Mouse (Mus musculus) brain, embryonic 14.5 days (tissue): ENCODE measurements around the gene Bnc1. TPM values are rescaled to one million over a fixed set of nuclear protein-coding genes. Genes with fewer than 3 reads are reported as not detected.
A peak's percentile ranks its signal among the peaks of the same experiment; 100 is the strongest.

Experiments used
- DNase-seq: peaks from one replicate; pipeline ENCODE4 v3.0.0-alpha.2; 2011; ENCODE audit warnings: low read depth
- CTCF ChIP-seq: fragments of 200-500 bp; IDR thresholded peaks from 2 replicates; pipeline ENCODE4 v1.5.1; 2012; ENCODE audit warnings: inconsistent platforms, mild to moderate bottlenecking, moderate library complexity, borderline replicate concordance; ENCODE audit not compliant: insufficient read depth, insufficient read length; ENCODE audit errors: extremely low read depth
- POLR2A ChIP-seq: fragments of 200-500 bp; IDR thresholded peaks from 2 replicates; pipeline ENCODE4 v1.6.1; 2012; ENCODE audit warnings: mild to moderate bottlenecking, inconsistent platforms, borderline replicate concordance; ENCODE audit not compliant: poor library complexity, insufficient read depth, insufficient read length, severe bottlenecking; ENCODE audit errors: extremely low read depth
- polyA plus RNA-seq: library from polyadenylated mRNA; depleted of rRNA; stranded (reverse); fragments of >200 nt; gene quantifications from 2 replicates; pipeline ENCODE4 v1.2.3, GENCODE M21; 2012

Bnc1 gene
- polyA plus RNA-seq, 1 experiment, result 0.56 TPM

GRCm38 (mm10) chr7:81966195-81966594 lies 25.9 kb downstream of the Bnc1 start:
- no peak for DNase-seq
- no peak for TF ChIP-seq POLR2A
- TF ChIP-seq CTCF, result peak; percentile 5; the same call in 1 of the 2 replicates

- TF ChIP-seq CTCF (peak; percentile 81), POLR2A (no peak)
- peak; percentile 76 for DNase-seq
Observed at GRCm38 (mm10) chr7:81959704-81960103, 32.4 kb downstream of the Bnc1 start.

GRCm38 (mm10) chr7:81954208-81954846 lies 37.8 kb downstream of the Bnc1 start:
- DNase-seq, result peak; percentile 61
- TF ChIP-seq POLR2A (no peak), CTCF (peak; percentile 53; the same call in 1 of the 2 replicates)

- TF ChIP-seq CTCF (no peak), POLR2A (no peak)
- DNase-seq, result no peak
Observed at GRCm38 (mm10) chr7:81950499-81950898, 41.6 kb downstream of the Bnc1 start.

- DNase-seq, result peak; percentile 41
- TF ChIP-seq POLR2A (no peak), CTCF (peak; percentile 58; the same call in 1 of the 2 replicates)
Observed at GRCm38 (mm10) chr7:81945398-81945797, 46.7 kb downstream of the Bnc1 start.

GRCm38 (mm10) chr7:81934806-81935205 lies 57.3 kb downstream of the Bnc1 start:
- no peak for TF ChIP-seq CTCF
- no peak for TF ChIP-seq POLR2A
- DNase-seq, result no peak

GRCm38 (mm10) chr7:81934267-81934745 lies 57.8 kb downstream of the Bnc1 start, which contains the start of gene Hdgfl3:
Gene Hdgfl3 (minus strand): TSS chr7:81934473.
- TF ChIP-seq CTCF (no peak), POLR2A (peak; percentile 85)
- DNase-seq, result peak; percentile 97

GRCm38 (mm10) chr7:81933601-81934266 lies 58.4 kb downstream of the Bnc1 start:
- DNase-seq, result peak; percentile 78
- TF ChIP-seq CTCF (no peak), POLR2A (0 out of 2 replicates have a peak, but pooled peaks have one; percentile 46)

- TF ChIP-seq CTCF (no peak), POLR2A (no peak)
- peak; percentile 54 for DNase-seq
Observed at GRCm38 (mm10) chr7:81933061-81933600, 59.0 kb downstream of the Bnc1 start.

GRCm38 (mm10) chr7:81932521-81933045 lies 59.5 kb downstream of the Bnc1 start:
- no peak for TF ChIP-seq CTCF
- TF ChIP-seq POLR2A, result no peak
- peak; percentile 33 for DNase-seq

GRCm38 (mm10) chr7:81928998-81929397 lies 63.1 kb downstream of the Bnc1 start:
- TF ChIP-seq POLR2A, result no peak
- no peak for TF ChIP-seq CTCF

More at GRCm38 (mm10) chr7:81928998-81929397, 63.1 kb downstream of the Bnc1 start:
- no peak for DNase-seq
